Mouse (Mus musculus) effector memory CD4-positive, alpha-beta T cell, adult 7 months (primary cell): ENCODE results near the gene Otud6a. TPM values are rescaled to one million over a fixed set of nuclear protein-coding genes. Genes with fewer than 3 reads are reported as not detected.

Source experiments
- polyA plus RNA-seq: library from polyadenylated mRNA; unstranded; fragments of 100-300 nt; shearing (Covaris generic); gene quantifications from one replicate; pipeline ENCODE4 v1.2.1, GENCODE M21; 2017

Otud6a gene
- not detected for polyA plus RNA-seq

GRCm38 (mm10) chrX:100428693-100429092 is at the start of gene Otud6a:
Otud6a (plus strand) TSS chrX:100429013.

GRCm38 (mm10) chrX:100442617-100443016 is 13.8 kb downstream of the Otud6a start, which contains the start of gene Awat2:
Awat2 (minus strand) TSS chrX:100442717.

Other genes with a start within 250 kb of the Otud6a start
- gene Awat2, start 13.7 kb downstream of the Otud6a start, polyA plus RNA-seq = not detected
- gene Igbp1, start 65.3 kb downstream of the Otud6a start, polyA plus RNA-seq = 23.6 TPM
- 0.11 TPM for gene Dgat2l6, start 95.8 kb downstream of the Otud6a start, polyA plus RNA-seq
- not detected for gene Awat1, start 143.2 kb downstream of the Otud6a start, polyA plus RNA-seq
- 0.11 TPM for gene P2ry4, start 165.9 kb downstream of the Otud6a start, polyA plus RNA-seq
- gene Arr3, start 176.5 kb downstream of the Otud6a start, polyA plus RNA-seq = not detected
- 0.93 TPM for gene Kif4, start 196.7 kb downstream of the Otud6a start, polyA plus RNA-seq
- gene Pdzd11, start 197.6 kb downstream of the Otud6a start, polyA plus RNA-seq = 14.9 TPM